Mouse (Mus musculus): ENCODE data around the gene Ipo9. TPM values are rescaled to one million over a fixed set of nuclear protein-coding genes. Genes with fewer than 3 reads are reported as not detected.

Gene Ipo9
- 30.0 and 31.7 TPM in 2 replicates for polyA plus RNA-seq (2015; fragmentation: Nextera tagmentation; extraction: Ambion mirVana)

GRCm38 (mm10) chr1:135429901-135430668 is at the start of gene Ipo9:
Ipo9 (minus strand) TSS chr1:135430499.

GRCm38 (mm10) chr1:135374868-135375581 is 55.3 kb downstream of the Ipo9 start, which contains the start of gene Shisa4:
Shisa4 (minus strand) TSS chr1:135375237.

Other genes with a start within 250 kb of the Ipo9 start
- 0.17 TPM in 1 of 2 replicates, not detected in the other for gene Elf3, start 171.9 kb downstream of the Ipo9 start, polyA plus RNA-seq (2015; fragmentation: Nextera tagmentation; extraction: Ambion mirVana)
- gene Rnpep, start 146.4 kb downstream of the Ipo9 start, polyA plus RNA-seq (2015; fragmentation: Nextera tagmentation; extraction: Ambion mirVana): 32.8 and 40.2 TPM in 2 replicates
- 136 and 154 TPM in 2 replicates for gene Timm17a, start 116.7 kb downstream of the Ipo9 start, polyA plus RNA-seq (2015; fragmentation: Nextera tagmentation; extraction: Ambion mirVana)
- gene Lmod1, start 105.7 kb downstream of the Ipo9 start, polyA plus RNA-seq (2015; fragmentation: Nextera tagmentation; extraction: Ambion mirVana): 1.1 and 1.2 TPM in 2 replicates
- 6.0 and 8.9 TPM in 2 replicates for gene Shisa4, start 55.3 kb downstream of the Ipo9 start, polyA plus RNA-seq (2015; fragmentation: Nextera tagmentation; extraction: Ambion mirVana)
- 2.7 and 3.2 TPM in 2 replicates for gene Nav1, start 176.8 kb upstream of the Ipo9 start, polyA plus RNA-seq (2015; fragmentation: Nextera tagmentation; extraction: Ambion mirVana)

All from spleen, postnatal 0 days (tissue).